Mouse (Mus musculus) stomach, embryonic 15.5 days (tissue): ENCODE measurements around the gene Heatr1. TPM values are rescaled to one million over a fixed set of nuclear protein-coding genes. Genes with fewer than 3 reads are reported as not detected.

ENCODE experiments used
- ATAC-seq: fragments of 200-750 bp; cut with Nextera tagmentation; 2 replicates; pipeline ENCODE4 v1.8.0; 2017; ENCODE audit warnings: low read depth, moderate number of reproducible peaks, moderate TSS enrichment; ENCODE audit not compliant: insufficient read depth, low FRiP score
- H3K27ac ChIP-seq: fragments of 300-500 bp; sonication (generic); 2 replicates; pipeline ENCODE4 v1.5.1; 2015; ENCODE audit warnings: mild to moderate bottlenecking, inconsistent platforms
- H3K27me3 ChIP-seq: fragments of 300-500 bp; sonication (generic); replicated peaks from 2 replicates; pipeline ENCODE4 v1.6.1; 2015; ENCODE audit warnings: inconsistent platforms
- H3K36me3 ChIP-seq: fragments of 300-500 bp; sonication (generic); 2 replicates; pipeline ENCODE4 v1.6.1; 2015; ENCODE audit warnings: inconsistent platforms
- H3K4me1 ChIP-seq: fragments of 300-500 bp; sonication (generic); 2 replicates; pipeline ENCODE4 v1.6.1; 2015; ENCODE audit warnings: inconsistent platforms
- H3K4me2 ChIP-seq: fragments of 300-500 bp; sonication (generic); 2 replicates; pipeline ENCODE4 v1.6.1; 2015; ENCODE audit warnings: mild to moderate bottlenecking, inconsistent platforms
- H3K4me3 ChIP-seq: fragments of 300-500 bp; sonication (generic); replicated peaks from 2 replicates; pipeline ENCODE4 v1.5.1; 2015; ENCODE audit warnings: inconsistent platforms
- H3K9ac ChIP-seq: fragments of 300-500 bp; sonication (generic); 2 replicates; pipeline ENCODE4 v1.6.1; 2015; ENCODE audit warnings: inconsistent platforms
- H3K9me3 ChIP-seq: fragments of 300-500 bp; sonication (generic); 2 replicates; pipeline ENCODE4 v1.6.1; 2016; ENCODE audit warnings: inconsistent platforms
- WGBS: fragments of 180-500 bp; shearing (Covaris S2); methylation state at CpG from one replicate; pipeline ENCODE4 v1.1.7; 2015; 5-methylcytosine and 5-hydroxymethylcytosine counted together
- polyA plus RNA-seq: library from polyadenylated mRNA; unstranded; fragments of >200 nt; fragmentation: Nextera tagmentation; extraction: Ambion mirVana; gene quantifications from 2 replicates; pipeline ENCODE4 v1.2.1, GENCODE M21; 2015

Gene Heatr1
- polyA plus RNA-seq = 14.9 and 20.6 TPM in 2 replicates

DNA sequence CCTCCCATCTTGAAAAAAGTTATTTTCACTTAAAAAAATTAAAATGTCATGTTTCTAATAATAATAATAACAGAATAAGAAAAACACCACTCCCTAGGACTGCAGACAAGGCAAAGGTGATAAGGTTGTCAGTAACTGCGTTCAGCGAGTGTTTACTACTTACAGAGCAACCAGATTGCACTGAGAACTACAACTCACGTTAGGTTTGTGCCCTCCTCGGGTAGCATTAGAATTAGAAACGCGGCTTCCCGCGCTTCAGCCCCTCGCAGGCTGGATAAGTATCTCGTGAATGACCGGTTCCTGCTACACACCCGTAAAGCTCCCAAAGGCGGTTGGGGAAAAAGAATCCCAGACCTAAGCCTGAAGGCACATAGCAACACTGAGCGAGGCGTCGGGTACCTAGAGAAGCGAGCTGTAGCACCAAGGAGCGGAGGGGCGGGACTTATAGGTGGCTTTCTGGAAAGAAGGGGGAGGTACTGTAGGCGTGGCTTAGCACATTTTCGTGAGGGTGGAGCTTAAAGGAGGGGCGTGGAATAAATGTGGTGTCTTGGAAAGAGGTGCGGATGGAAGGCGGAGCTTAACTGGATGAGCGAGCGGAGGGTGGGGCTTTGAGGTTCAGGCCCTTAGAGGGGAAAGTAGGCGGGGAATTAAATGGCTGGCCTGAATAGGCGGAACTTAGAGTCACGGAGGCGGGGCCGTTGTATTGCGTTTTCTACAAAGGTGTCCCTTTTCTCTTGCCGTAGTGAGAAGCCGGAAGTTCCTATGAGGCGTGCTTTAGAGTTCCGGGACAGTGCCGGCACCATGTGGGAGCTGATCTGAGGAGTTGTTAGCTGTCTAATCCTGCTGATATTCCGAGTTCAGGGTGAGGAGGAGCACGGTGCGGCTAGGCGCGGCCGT, at the start of gene Heatr1:
TSS of gene Heatr1 (plus strand) at position 419 of the 897 bp plus-strand sequence.
- H3K4me3 ChIP-seq = peak within 1 kb of the TSS; percentile 94
- peak within 1 kb of the TSS; percentile 21; the same call in 1 of the 2 replicates for H3K27ac ChIP-seq
- H3K4me1 ChIP-seq = peaks cover 7% of the 10 kb centered on the region
- no peaks in the 10 kb centered on the region for H3K9me3 ChIP-seq
- peak within 1 kb of the TSS; percentile 88 for H3K4me2 ChIP-seq
- ATAC-seq = peak; percentile 97
- peaks cover 6% of the 10 kb centered on the region; the same call in 1 of the 2 replicates for H3K36me3 ChIP-seq
- WGBS = under 1% methylated on average over 43 of the region's 43 CpGs
- H3K27me3 ChIP-seq = no peaks in the 10 kb centered on the region
- peak within 1 kb of the TSS; percentile 49 for H3K9ac ChIP-seq

DNA sequence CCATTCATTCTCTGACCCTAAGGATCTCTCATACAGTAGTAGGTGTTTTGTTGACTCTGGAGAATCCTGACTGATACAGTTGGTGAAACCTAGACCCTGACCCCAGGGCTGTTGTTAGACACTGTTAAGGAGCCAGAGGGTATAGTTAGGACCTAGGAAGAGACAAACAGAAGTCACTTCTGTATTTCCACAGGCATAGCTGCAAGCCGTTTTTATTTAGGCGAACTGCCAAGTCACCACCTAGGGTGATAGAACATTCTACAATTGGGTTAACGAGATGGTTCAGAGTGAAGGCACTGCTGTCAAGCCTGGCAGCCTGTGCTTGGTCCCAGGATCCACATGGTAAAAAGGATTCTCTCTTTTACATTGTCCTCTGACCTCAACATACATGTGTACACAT, 48.0 kb upstream of the Heatr1 start:
- no peak overlapping the region for H3K27ac ChIP-seq
- no peak overlapping the region for H3K4me2 ChIP-seq
- 77% methylated on average over 3 of the region's 3 CpGs for WGBS
- no peak overlapping the region for H3K4me3 ChIP-seq
- no peaks in the 10 kb centered on the region for H3K4me1 ChIP-seq
- no peaks in the 10 kb centered on the region for H3K9me3 ChIP-seq
- ATAC-seq = no peak
- no peaks in the 10 kb centered on the region for H3K36me3 ChIP-seq
- H3K27me3 ChIP-seq = no peaks in the 10 kb centered on the region
- H3K9ac ChIP-seq = no peak overlapping the region

DNA sequence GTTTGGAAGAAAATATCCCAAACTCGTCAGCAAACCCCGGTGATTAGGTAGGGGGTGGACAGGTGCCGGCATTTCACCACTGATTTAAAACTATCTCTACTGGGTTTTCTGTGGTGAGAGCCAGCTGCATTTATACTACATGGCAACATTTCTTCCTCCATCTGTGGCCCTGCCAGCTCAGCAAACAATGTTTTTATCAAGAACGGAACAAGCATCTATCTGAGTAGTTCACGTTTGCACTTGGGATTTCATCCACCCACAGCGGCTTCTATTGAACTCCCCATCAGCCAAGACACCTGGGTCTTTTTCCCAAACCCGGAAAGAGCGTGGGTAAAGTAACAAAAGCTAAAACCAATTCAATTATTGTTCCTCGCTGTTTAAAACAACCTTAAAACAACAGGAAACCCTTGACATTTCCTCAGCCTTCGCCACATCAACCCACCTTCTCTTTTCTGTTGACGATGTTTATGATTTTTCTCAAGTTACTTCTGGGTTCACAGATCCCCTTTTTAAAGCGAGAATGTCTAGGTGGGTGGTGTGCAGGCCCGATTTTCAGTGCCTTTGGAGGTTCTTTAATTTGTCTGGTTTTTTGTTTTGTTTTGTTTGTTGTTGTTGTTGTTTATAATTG, 45.5 kb upstream of the Heatr1 start:
- no peaks in the 10 kb centered on the region for H3K9me3 ChIP-seq
- H3K36me3 ChIP-seq = no peaks in the 10 kb centered on the region
- H3K4me1 ChIP-seq = no peaks in the 10 kb centered on the region
- 64% methylated on average over 13 of the region's 13 CpGs for whole genome bisulfite sequencing
- H3K4me3 ChIP-seq = no peak overlapping the region
- no peak overlapping the region for H3K27ac ChIP-seq
- H3K4me2 ChIP-seq = no peak overlapping the region
- no peaks in the 10 kb centered on the region for H3K27me3 ChIP-seq
- no peak overlapping the region for H3K9ac ChIP-seq
- ATAC-seq = no peak

DNA sequence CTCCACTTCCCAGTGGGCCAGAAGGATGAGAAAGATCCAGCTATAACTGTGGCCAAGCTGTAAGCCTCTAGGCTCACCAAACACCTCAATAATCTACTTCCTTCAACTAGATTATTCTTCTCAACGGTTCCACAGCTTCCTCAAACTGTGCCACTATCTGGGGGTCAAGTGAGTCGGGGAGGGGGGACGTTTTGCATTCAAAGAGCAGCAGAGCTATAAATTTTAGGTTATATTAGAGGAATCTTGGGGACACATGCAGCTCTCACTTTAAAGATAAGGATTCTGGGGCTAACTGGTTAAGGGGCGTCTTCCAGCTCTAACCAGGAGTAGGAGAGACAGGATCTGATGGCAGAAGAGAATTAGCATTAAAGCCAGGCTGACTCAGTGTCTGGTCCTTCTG, 38.6 kb upstream of the Heatr1 start:
- no peak overlapping the region for H3K9ac ChIP-seq
- no peak overlapping the region for H3K4me3 ChIP-seq
- H3K36me3 ChIP-seq = no peaks in the 10 kb centered on the region
- no peak for ATAC-seq
- no peak overlapping the region for H3K4me2 ChIP-seq
- H3K9me3 ChIP-seq = no peaks in the 10 kb centered on the region
- H3K4me1 ChIP-seq = no peaks in the 10 kb centered on the region
- H3K27me3 ChIP-seq = no peaks in the 10 kb centered on the region
- WGBS = 58% methylated on average over 4 of the region's 4 CpGs
- no peak overlapping the region for H3K27ac ChIP-seq

DNA sequence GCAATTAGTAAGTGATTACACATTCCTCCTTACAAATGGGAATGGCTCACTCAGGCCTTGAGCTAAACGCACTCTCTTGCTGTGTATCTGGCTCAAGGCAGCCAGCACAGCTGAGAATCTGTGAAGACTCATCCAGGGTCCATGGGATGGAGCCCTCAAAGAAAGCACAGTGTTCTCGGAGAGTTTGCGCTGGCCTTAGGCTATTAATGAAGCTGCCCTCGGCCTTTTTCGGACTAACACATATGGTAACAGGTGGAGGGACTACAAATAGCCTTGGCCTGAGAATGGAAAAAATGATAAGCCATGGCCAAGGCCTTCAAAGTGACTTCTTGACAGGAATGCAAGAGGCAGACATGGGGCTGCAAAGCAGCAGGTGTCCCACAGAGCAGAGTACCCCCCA, 37.3 kb upstream of the Heatr1 start:
- WGBS = 85% methylated on average over 5 of the region's 5 CpGs
- H3K36me3 ChIP-seq = no peaks in the 10 kb centered on the region
- H3K27me3 ChIP-seq = no peaks in the 10 kb centered on the region
- no peak overlapping the region for H3K4me3 ChIP-seq
- H3K4me2 ChIP-seq = no peak overlapping the region
- no peak overlapping the region for H3K27ac ChIP-seq
- H3K4me1 ChIP-seq = no peaks in the 10 kb centered on the region
- no peaks in the 10 kb centered on the region for H3K9me3 ChIP-seq
- ATAC-seq = no peak
- H3K9ac ChIP-seq = no peak overlapping the region

DNA sequence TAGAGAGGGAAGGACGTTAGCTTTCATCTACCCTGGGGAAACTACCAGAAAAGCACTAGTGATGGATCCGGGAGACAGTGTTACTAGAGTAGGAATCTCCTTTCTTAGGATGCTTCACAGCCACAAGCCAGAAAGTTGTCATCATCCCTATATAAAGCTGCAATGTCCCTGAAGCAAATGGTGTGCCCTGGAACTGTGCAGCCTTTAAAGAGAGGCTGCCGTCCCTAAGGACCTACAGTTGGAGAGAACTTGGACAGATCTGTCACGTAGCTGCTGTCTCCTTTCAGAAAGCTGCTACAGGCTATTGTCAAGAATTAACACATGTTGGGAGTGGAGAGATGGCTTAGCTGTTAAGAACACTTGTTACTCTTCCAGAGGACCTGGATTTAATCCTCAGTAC, 33.3 kb upstream of the Heatr1 start:
- ATAC-seq = no peak
- Histone ChIP-seq H3K4me3 (no peak overlapping the region), H3K4me1 (no peaks in the 10 kb centered on the region), H3K27ac (no peak overlapping the region), H3K4me2 (no peak overlapping the region), H3K9me3 (no peaks in the 10 kb centered on the region), H3K36me3 (no peaks in the 10 kb centered on the region), H3K27me3 (no peaks in the 10 kb centered on the region), H3K9ac (no peak overlapping the region)
- 84% methylated on average over 4 of the region's 4 CpGs for WGBS

DNA sequence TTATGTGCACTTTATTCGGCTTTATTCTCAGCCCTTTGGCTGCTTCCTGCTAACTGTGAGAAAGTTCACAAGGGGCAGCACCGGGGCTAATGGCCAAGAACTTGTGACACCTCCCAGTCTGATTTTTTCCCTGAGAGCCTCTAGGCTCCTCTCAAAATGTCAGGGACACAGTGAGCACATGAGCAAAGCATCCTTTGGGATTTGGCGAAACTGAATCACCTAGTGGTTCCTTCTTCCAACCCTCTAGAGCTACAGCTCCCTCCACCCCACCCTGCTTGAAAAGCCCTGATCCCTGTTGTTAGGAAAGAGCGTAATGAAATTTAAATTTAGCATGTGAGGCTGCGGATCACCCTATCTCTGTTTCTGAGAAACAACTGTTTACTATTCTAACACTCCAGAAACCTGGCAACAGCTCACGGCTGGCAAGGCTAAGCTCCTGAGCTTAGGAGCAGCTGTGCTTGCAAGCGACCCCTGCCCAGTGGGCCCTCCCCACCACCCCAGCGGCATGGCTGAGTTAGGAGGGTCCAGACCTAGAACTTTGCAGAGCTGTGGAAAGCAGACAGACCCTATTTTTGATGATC, 25.7 kb upstream of the Heatr1 start:
- ATAC-seq = no peak
- Histone ChIP-seq H3K27ac (no peak overlapping the region), H3K9ac (no peak overlapping the region), H3K36me3 (no peaks in the 10 kb centered on the region), H3K4me1 (no peaks in the 10 kb centered on the region), H3K4me3 (no peak overlapping the region), H3K27me3 (no peaks in the 10 kb centered on the region), H3K9me3 (no peaks in the 10 kb centered on the region), H3K4me2 (no peak overlapping the region)
- 39% methylated on average over 8 of the region's 8 CpGs for WGBS

DNA sequence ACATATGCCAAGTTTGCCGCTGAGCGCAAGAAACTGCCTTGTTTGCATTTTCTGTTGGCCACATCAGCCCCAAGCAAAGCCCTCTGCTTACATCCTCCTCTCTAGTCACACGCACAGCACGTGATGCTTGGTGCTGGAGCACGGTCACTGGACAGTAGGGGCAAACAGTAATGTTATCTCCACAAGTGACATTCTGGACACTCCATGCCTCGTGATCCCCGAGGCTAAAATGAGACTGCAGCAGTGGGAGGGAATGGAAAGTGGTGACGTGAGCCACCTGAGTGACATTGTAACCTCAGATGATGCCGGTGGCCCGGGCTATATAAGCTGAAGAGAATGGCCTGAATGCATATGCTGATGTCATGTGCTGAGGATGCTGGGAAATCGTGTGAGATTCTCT, 24.9 kb upstream of the Heatr1 start:
- H3K9me3 ChIP-seq = no peaks in the 10 kb centered on the region
- no peaks in the 10 kb centered on the region for H3K36me3 ChIP-seq
- H3K4me3 ChIP-seq = no peak overlapping the region
- ATAC-seq = no peak
- no peaks in the 10 kb centered on the region for H3K27me3 ChIP-seq
- no peak overlapping the region for H3K4me2 ChIP-seq
- H3K9ac ChIP-seq = no peak overlapping the region
- 80% methylated on average over 11 of the region's 11 CpGs for WGBS
- H3K27ac ChIP-seq = no peak overlapping the region
- no peaks in the 10 kb centered on the region for H3K4me1 ChIP-seq

DNA sequence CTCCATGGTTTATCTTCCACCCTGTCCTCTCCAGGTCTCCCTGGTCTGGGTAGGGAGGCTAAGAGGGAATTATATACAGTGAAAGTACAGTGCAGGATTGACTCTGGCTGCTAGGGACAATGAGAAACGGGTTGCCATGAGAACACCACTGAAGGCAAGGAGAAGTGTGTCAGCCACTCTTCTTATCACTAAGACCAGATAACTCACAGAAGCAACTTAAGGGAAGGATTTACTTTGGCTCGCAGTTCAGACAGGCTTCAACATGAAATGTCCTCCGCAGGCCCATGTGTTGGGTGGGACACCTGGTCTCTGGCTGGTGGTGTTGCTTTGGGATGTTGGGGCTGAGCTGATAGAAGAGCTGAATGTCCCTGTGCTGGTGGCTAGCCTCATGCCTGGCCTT, 22.1 kb upstream of the Heatr1 start:
- no peak overlapping the region for H3K4me2 ChIP-seq
- no peak for ATAC-seq
- no peak overlapping the region for H3K27ac ChIP-seq
- no peaks in the 10 kb centered on the region for H3K9me3 ChIP-seq
- H3K4me3 ChIP-seq = no peak overlapping the region
- WGBS = 69% methylated on average over 3 of the region's 3 CpGs
- no peaks in the 10 kb centered on the region for H3K36me3 ChIP-seq
- no peaks in the 10 kb centered on the region for H3K4me1 ChIP-seq
- H3K9ac ChIP-seq = no peak overlapping the region
- H3K27me3 ChIP-seq = no peaks in the 10 kb centered on the region

DNA sequence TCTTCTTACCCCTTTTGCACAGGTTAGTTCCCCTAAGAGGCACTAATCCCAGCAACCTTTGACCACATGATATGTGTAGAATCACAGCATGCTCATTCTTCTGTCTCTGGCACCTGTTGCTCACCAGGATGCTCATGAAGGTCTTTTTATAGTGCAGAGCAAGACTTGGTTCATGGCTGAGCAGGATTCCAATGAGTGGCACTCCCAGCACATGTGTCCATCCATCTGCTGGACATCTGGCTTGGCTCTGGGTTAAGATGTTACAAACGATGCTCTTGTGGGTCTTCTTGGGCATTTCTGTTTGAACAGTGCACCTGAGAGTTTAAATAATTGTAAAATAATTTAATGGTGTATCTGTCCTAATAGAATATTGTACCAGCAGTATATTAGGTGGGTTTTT, 18.0 kb upstream of the Heatr1 start:
- ATAC-seq = no peak
- H3K27me3 ChIP-seq = no peaks in the 10 kb centered on the region
- H3K9ac ChIP-seq = no peak overlapping the region
- no peak overlapping the region for H3K4me2 ChIP-seq
- WGBS = 62% methylated on average over 1 of the region's 1 CpGs
- no peak overlapping the region for H3K4me3 ChIP-seq
- no peaks in the 10 kb centered on the region for H3K4me1 ChIP-seq
- no peak overlapping the region for H3K27ac ChIP-seq
- H3K36me3 ChIP-seq = no peaks in the 10 kb centered on the region
- H3K9me3 ChIP-seq = no peaks in the 10 kb centered on the region

DNA sequence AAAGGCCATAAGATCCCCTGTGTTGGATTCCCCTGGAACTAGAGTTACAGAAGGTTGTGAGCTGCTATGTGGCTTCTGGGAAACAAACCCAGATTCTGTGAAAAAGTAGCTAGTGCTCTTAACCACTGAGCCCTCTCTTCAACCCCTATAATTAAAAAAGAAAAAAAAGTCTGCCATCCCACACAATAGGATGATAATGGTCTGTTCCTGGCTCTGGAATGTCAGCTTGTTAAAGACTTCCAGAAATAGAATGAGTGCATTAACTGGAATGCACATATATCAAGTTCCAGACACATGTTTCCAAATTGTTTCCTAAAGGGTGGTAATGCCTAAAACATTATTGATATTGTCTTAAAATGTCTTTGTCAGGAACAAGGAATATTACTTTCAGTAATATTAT, 10.0 kb upstream of the Heatr1 start:
- no peak overlapping the region for H3K27ac ChIP-seq
- H3K9me3 ChIP-seq = no peaks in the 10 kb centered on the region
- H3K36me3 ChIP-seq = no peaks in the 10 kb centered on the region
- no peaks in the 10 kb centered on the region for H3K27me3 ChIP-seq
- no peak overlapping the region for H3K4me3 ChIP-seq
- no peak for ATAC-seq
- no peaks in the 10 kb centered on the region for H3K4me1 ChIP-seq
- H3K4me2 ChIP-seq = no peak overlapping the region
- no peak overlapping the region for H3K9ac ChIP-seq

DNA sequence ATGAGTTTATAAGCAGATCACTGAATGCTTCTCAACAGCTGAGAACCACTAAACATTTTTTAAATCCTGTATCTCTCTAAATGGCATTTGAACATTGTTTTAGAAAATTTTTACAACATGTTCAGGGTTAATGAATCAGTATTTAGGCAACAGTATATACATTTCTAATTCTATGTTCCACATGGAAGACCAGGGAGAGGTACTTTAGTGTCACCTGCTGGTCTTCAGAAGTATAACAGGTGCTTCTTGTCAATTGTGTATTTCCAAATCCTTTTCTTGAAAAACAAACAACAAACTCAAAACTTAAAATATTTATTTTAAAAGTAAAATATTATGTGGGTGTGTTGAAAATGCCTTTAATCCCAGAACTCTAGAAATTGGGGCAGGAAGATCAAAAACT, 8.5 kb upstream of the Heatr1 start:
- H3K27ac ChIP-seq = no peak overlapping the region
- ATAC-seq = no peak

More for the DNA sequence above, 8.5 kb upstream of the Heatr1 start:
- Histone ChIP-seq H3K9ac (no peak overlapping the region), H3K27me3 (no peaks in the 10 kb centered on the region), H3K4me1 (no peaks in the 10 kb centered on the region), H3K36me3 (no peaks in the 10 kb centered on the region), H3K9me3 (no peaks in the 10 kb centered on the region), H3K4me3 (no peak overlapping the region), H3K4me2 (no peak overlapping the region)
